Mouse (Mus musculus) lung, embryonic 15.5 days (tissue): Measurements from ENCODE around the gene Hist1h4i. TPM values are rescaled to one million over a fixed set of nuclear protein-coding genes. Genes with fewer than 3 reads are reported as not detected.

ENCODE experiments used
- ATAC-seq: fragments of 200-750 bp; cut with Nextera tagmentation; 2 replicates; pipeline ENCODE4 v1.8.0; 2017; ENCODE audit warnings: moderate number of reproducible peaks, borderline replicate concordance; ENCODE audit not compliant: low FRiP score, low TSS enrichment; ENCODE audit errors: extremely low read depth
- H3K27ac ChIP-seq: fragments of 300-500 bp; sonication (generic); 2 replicates; pipeline ENCODE4 v1.5.1; 2015; ENCODE audit warnings: moderate library complexity, mild to moderate bottlenecking, inconsistent platforms
- H3K27me3 ChIP-seq: fragments of 300-500 bp; sonication (generic); 2 replicates; pipeline ENCODE4 v1.6.1; 2015; ENCODE audit warnings: inconsistent platforms
- H3K36me3 ChIP-seq: fragments of 300-500 bp; sonication (generic); 2 replicates; pipeline ENCODE4 v1.6.1; 2015; ENCODE audit warnings: inconsistent platforms
- H3K4me1 ChIP-seq: fragments of 300-500 bp; sonication (generic); 2 replicates; pipeline ENCODE4 v1.6.1; 2015; ENCODE audit warnings: inconsistent platforms
- H3K4me2 ChIP-seq: fragments of 300-500 bp; sonication (generic); 2 replicates; pipeline ENCODE4 v1.6.1; 2015; ENCODE audit warnings: inconsistent platforms, mild to moderate bottlenecking, moderate library complexity
- H3K4me3 ChIP-seq: fragments of 300-500 bp; sonication (generic); 2 replicates; pipeline ENCODE4 v1.5.1; 2015; ENCODE audit warnings: mild to moderate bottlenecking, inconsistent platforms
- H3K9ac ChIP-seq: fragments of 300-500 bp; sonication (generic); 2 replicates; pipeline ENCODE4 v1.6.1; 2015; ENCODE audit warnings: inconsistent platforms
- H3K9me3 ChIP-seq: fragments of 300-500 bp; sonication (generic); 2 replicates; pipeline ENCODE4 v1.6.1; 2016; ENCODE audit warnings: inconsistent platforms
- WGBS: fragments of 180-500 bp; shearing (Covaris S2); methylation state at CpG from one replicate; pipeline ENCODE4 v1.1.7; 2015; 5-methylcytosine and 5-hydroxymethylcytosine counted together
- microRNA-seq: library from miRNA; unstranded; fragments of <30 nt; microRNA quantifications from one replicate; pipeline ENCODE4, GENCODE M21; 2016
- polyA plus RNA-seq: library from polyadenylated mRNA; unstranded; fragments of >200 nt; fragmentation: Nextera tagmentation; extraction: Ambion mirVana; gene quantifications from 2 replicates; pipeline ENCODE4 v1.2.1, GENCODE M21; 2015

Hist1h4i gene
- polyA plus RNA-seq, 1 experiment from 2014 or later: 27.2 TPM

- Histone ChIP-seq H3K36me3 (no peaks in the 10 kb centered on the region), H3K4me3 (no peak overlapping the region), H3K27ac (no peak overlapping the region), H3K27me3 (peaks cover 41% of the 10 kb centered on the region), H3K4me2 (peak overlapping the region; percentile 40), H3K9ac (no peak overlapping the region), H3K4me1 (peaks cover 14% of the 10 kb centered on the region), H3K9me3 (no peaks in the 10 kb centered on the region)
- 3% methylated on average over 22 of the region's 22 CpGs for WGBS
- ATAC-seq: no peak
Observed at GRCm38 (mm10) chr13:21993957-21994738, 47.0 kb downstream of the Hist1h4i start.

- Histone ChIP-seq H3K9me3 (no peaks in the 10 kb centered on the region), H3K4me2 (no peak overlapping the region), H3K27me3 (peaks cover 25% of the 10 kb centered on the region), H3K4me3 (no peak overlapping the region), H3K27ac (no peak overlapping the region), H3K4me1 (peaks cover 14% of the 10 kb centered on the region), H3K9ac (no peak overlapping the region), H3K36me3 (no peaks in the 10 kb centered on the region)
- WGBS: 76% methylated on average over 5 of the region's 5 CpGs
- ATAC-seq: no peak
Observed at GRCm38 (mm10) chr13:21992550-21992949, 48.6 kb downstream of the Hist1h4i start.

Small RNAs within 50 kb of the gene (microRNA-seq; reads per million reads assigned to microRNA genes)
- not detected for gene Gm26300
- not detected for gene Gm44390
- gene Gm44486: not detected

Other genes starting within 250 kb of the Hist1h4i start
- gene Hist1h2bq, start 231.2 kb downstream of the Hist1h4i start, polyA plus RNA-seq: 23.1 and 31.1 TPM in 2 replicates
- gene Hist1h2ao, start 230.9 kb downstream of the Hist1h4i start, polyA plus RNA-seq: 1.7 TPM in 1 of 2 replicates, not detected in the other
- gene Hist1h4m, start 229.6 kb downstream of the Hist1h4i start, polyA plus RNA-seq: not detected in 2 replicates
- 19.5 and 22.5 TPM in 2 replicates for gene Hist1h4n, start 209.2 kb downstream of the Hist1h4i start, polyA plus RNA-seq
- gene Hist1h2ap, start 207.9 kb downstream of the Hist1h4i start, polyA plus RNA-seq: 3,976 and 4,351 TPM in 2 replicates
- gene Hist1h2br, start 207.6 kb downstream of the Hist1h4i start, polyA plus RNA-seq: 26.7 and 30.8 TPM in 2 replicates
- gene Zfp184, start 96.3 kb downstream of the Hist1h4i start, polyA plus RNA-seq: 11.6 and 13.3 TPM in 2 replicates
- gene Pom121l2, start 60.2 kb downstream of the Hist1h4i start, polyA plus RNA-seq: 0.09 and 0.32 TPM in 2 replicates
- 11.2 and 36.4 TPM in 2 replicates for gene Prss16, start 31.6 kb downstream of the Hist1h4i start, polyA plus RNA-seq
- 8.1 and 8.2 TPM in 2 replicates for gene Hist1h2ah, start 5.8 kb downstream of the Hist1h4i start, polyA plus RNA-seq
- 7.0 and 7.4 TPM in 2 replicates for gene Hist1h2bk, start 5.5 kb downstream of the Hist1h4i start, polyA plus RNA-seq
- 52.7 and 55.6 TPM in 2 replicates for gene Hist1h2ag, start 1.6 kb upstream of the Hist1h4i start, polyA plus RNA-seq
- 15.7 and 16.0 TPM in 2 replicates for gene Hist1h2bj, start 1.9 kb upstream of the Hist1h4i start, polyA plus RNA-seq
- not detected in 2 replicates for gene Vmn1r188, start 43.1 kb upstream of the Hist1h4i start, polyA plus RNA-seq
- gene Vmn1r189, start 64.5 kb upstream of the Hist1h4i start, polyA plus RNA-seq: not detected in 2 replicates
- not detected in 2 replicates for gene Vmn1r191, start 142.6 kb upstream of the Hist1h4i start, polyA plus RNA-seq
- not detected in 2 replicates for gene Vmn1r192, start 149.8 kb upstream of the Hist1h4i start, polyA plus RNA-seq
- gene Vmn1r193, start 181.8 kb upstream of the Hist1h4i start, polyA plus RNA-seq: not detected in 2 replicates
- gene Vmn1r194, start 202.9 kb upstream of the Hist1h4i start, polyA plus RNA-seq: not detected in 2 replicates
- gene Vmn1r195, start 229.2 kb upstream of the Hist1h4i start, polyA plus RNA-seq: not detected in 2 replicates
- gene Vmn1r196, start 248.6 kb upstream of the Hist1h4i start, polyA plus RNA-seq: not detected in 2 replicates